12 mouse cellular contexts compared by ENCODE assay signal in the genomic region with DNA sequence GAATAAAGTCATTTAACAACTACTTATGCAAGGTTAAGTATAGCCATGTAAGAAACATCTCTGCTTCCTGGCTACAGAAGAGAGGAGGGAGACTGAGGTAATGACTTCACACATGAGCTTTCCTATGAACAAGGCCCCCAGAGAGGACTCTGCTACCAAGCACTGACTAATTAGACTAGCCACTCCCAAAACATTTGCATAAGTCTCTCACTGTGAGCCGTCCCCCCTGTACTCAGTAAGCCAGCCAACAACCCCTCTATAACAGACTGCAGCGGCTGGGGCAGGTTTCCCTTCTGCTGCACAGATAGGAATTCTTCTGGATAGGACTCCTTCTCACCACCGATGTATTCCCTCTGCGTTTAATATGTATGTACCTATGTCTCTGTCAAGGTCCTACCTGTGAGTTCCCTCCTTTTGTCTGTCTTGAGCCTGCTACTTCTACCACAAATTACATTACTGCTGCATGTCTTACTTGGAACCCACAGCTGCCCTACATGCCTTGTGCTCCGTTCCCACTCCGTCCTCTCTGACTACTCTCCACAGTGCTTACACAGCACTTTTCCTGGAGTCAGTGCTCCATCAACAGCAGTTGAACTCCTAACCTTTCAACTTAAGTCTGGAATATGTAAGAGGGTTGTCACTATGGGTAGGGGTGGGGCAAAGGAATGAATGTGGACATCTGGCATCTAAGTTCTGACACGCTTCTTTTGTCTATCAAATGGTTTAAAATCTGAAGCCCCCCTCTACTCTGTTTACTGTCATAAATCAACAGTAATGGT.
DNase-seq lines count a peak whose midpoint lies in the region; ATAC-seq and TF ChIP-seq lines count a peak whose summit lies in the region.
"Had no signal": no experiment of that assay in that cellular context is flagged by ENCODE, and none has a peak within 500 bp of the region (broad histone marks: within the 10 kb centered on the region; RNA-seq: fewer than 3 reads in every experiment).

No protein-coding gene starts in this region.

- no peak overlapping the region for H3K4me3 ChIP-seq in hindbrain, embryonic 12.5 days
- no peak overlapping the region for H3K4me3 ChIP-seq in hindbrain, embryonic 10.5 days
- H3K4me3 ChIP-seq in stomach, embryonic 14.5 days (ENCODE audit: low read depth, low read length) = no peak overlapping the region
- H3K4me3 ChIP-seq in stomach, postnatal 0 days (ENCODE audit: low read depth, low read length) = no peak overlapping the region
- H3K4me3 ChIP-seq in hindbrain, embryonic 13.5 days = no peak overlapping the region

- H3K4me2 ChIP-seq in hindbrain, embryonic 12.5 days (replicated peaks) = no peak overlapping the region
- no peak overlapping the region for H3K4me2 ChIP-seq in stomach, embryonic 14.5 days (replicated peaks; ENCODE audit: low read depth, low read length)
- no peak overlapping the region for H3K4me2 ChIP-seq in stomach, postnatal 0 days (replicated peaks; ENCODE audit: low read depth)
- H3K4me2 ChIP-seq in hindbrain, embryonic 13.5 days = no peak overlapping the region

- H3K36me3 ChIP-seq in hindbrain, embryonic 12.5 days = no peaks in the 10 kb centered on the region
- no peaks in the 10 kb centered on the region for H3K36me3 ChIP-seq in hindbrain, embryonic 10.5 days
- H3K36me3 ChIP-seq in stomach, embryonic 14.5 days (ENCODE audit: control insufficient read depth, insufficient read depth, low read length) = no peaks in the 10 kb centered on the region
- H3K36me3 ChIP-seq in stomach, postnatal 0 days (ENCODE audit: control insufficient read depth, insufficient read depth, low read length) = no peaks in the 10 kb centered on the region
- H3K36me3 ChIP-seq in hindbrain, embryonic 13.5 days = no peaks in the 10 kb centered on the region

- no peaks in the 10 kb centered on the region for H3K9me3 ChIP-seq in hindbrain, embryonic 12.5 days (replicated peaks)
- no peaks in the 10 kb centered on the region for H3K9me3 ChIP-seq in hindbrain, embryonic 10.5 days
- no peaks in the 10 kb centered on the region for H3K9me3 ChIP-seq in stomach, embryonic 14.5 days (ENCODE audit: control insufficient read depth, low read depth, low read length)
- H3K9me3 ChIP-seq in stomach, postnatal 0 days (ENCODE audit: control insufficient read depth, low read length) = no peaks in the 10 kb centered on the region
- H3K9me3 ChIP-seq in hindbrain, embryonic 13.5 days = no peaks in the 10 kb centered on the region

- no peak for DNase-seq in hindbrain, embryonic 10.5 days (ENCODE audit: low spot score)
- DNase-seq in stomach, postnatal 0 days (ENCODE audit: low spot score) = no peak
- no peak for DNase-seq in testis, postnatal 10 days (ENCODE audit: low spot score)
- DNase-seq in frontal cortex, postnatal 10 days (ENCODE audit: low spot score in 2 of 2) = no peak
- DNase-seq: adrenal gland, adult 8-10 months; gastrocnemius, postnatal 14 days; kidney, postnatal 25 days; lung, postnatal 10 days had no signal

- no peak for TF ChIP-seq EP300 in stomach, postnatal 0 days (optimal IDR thresholded peaks at IDR 0.05)

- no peak overlapping the region for H3K27ac ChIP-seq in hindbrain, embryonic 12.5 days
- no peak overlapping the region for H3K27ac ChIP-seq in hindbrain, embryonic 10.5 days
- H3K27ac ChIP-seq in stomach, embryonic 14.5 days (ENCODE audit: low read length) = no peak overlapping the region
- H3K27ac ChIP-seq in stomach, postnatal 0 days (replicated peaks) = no peak overlapping the region
- H3K27ac ChIP-seq in hindbrain, embryonic 13.5 days = no peak overlapping the region

- ATAC-seq in hindbrain, embryonic 12.5 days (ENCODE audit: low FRiP score) = peak; percentile 73; the same call in 1 of the 2 replicates
- ATAC-seq in stomach, embryonic 14.5 days (ENCODE audit: insufficient number of reproducible peaks, insufficient read depth, low FRiP score, low read depth) = peak; percentile 33; the same call in 1 of the 2 replicates
- no peak for ATAC-seq in stomach, postnatal 0 days (ENCODE audit: low FRiP score, low TSS enrichment)
- ATAC-seq in hindbrain, embryonic 13.5 days (ENCODE audit: low FRiP score) = peak; percentile 49
- ATAC-seq: intestine, embryonic 16.5 days had no signal

- H3K27me3 ChIP-seq in hindbrain, embryonic 12.5 days = no peaks in the 10 kb centered on the region
- H3K27me3 ChIP-seq in hindbrain, embryonic 10.5 days (ENCODE audit: insufficient read depth, poor library complexity, severe bottlenecking) = no peaks in the 10 kb centered on the region
- no peaks in the 10 kb centered on the region for H3K27me3 ChIP-seq in stomach, embryonic 14.5 days (ENCODE audit: control insufficient read depth, insufficient read depth, low read length)
- no peaks in the 10 kb centered on the region for H3K27me3 ChIP-seq in stomach, postnatal 0 days (ENCODE audit: control insufficient read depth, insufficient read depth, low read length)
- no peaks in the 10 kb centered on the region for H3K27me3 ChIP-seq in hindbrain, embryonic 13.5 days

- WGBS in hindbrain, embryonic 12.5 days = 49% methylated on average over 7 of the region's 7 CpGs
- 61% methylated on average over 7 of the region's 7 CpGs for WGBS in hindbrain, embryonic 10.5 days
- whole genome bisulfite sequencing in stomach, embryonic 14.5 days = 31% methylated on average over 7 of the region's 7 CpGs
- WGBS in stomach, postnatal 0 days = 41% methylated on average over 7 of the region's 7 CpGs
- WGBS in hindbrain, embryonic 13.5 days = 40% methylated on average over 7 of the region's 7 CpGs

- no peak for TF ChIP-seq CTCF in stomach, postnatal 0 days (IDR thresholded peaks at IDR 0.05; ENCODE audit: low read depth)

- peaks cover 20% of the 10 kb centered on the region for H3K4me1 ChIP-seq in hindbrain, embryonic 12.5 days
- peaks cover 23% of the 10 kb centered on the region for H3K4me1 ChIP-seq in hindbrain, embryonic 10.5 days (replicated peaks)
- H3K4me1 ChIP-seq in stomach, embryonic 14.5 days (ENCODE audit: control insufficient read depth, insufficient read depth, low read length) = no peaks in the 10 kb centered on the region
- no peaks in the 10 kb centered on the region for H3K4me1 ChIP-seq in stomach, postnatal 0 days (replicated peaks; ENCODE audit: control insufficient read depth, insufficient read depth)
- H3K4me1 ChIP-seq in hindbrain, embryonic 13.5 days (replicated peaks) = peaks cover 22% of the 10 kb centered on the region

- no peak overlapping the region for H3K9ac ChIP-seq in hindbrain, embryonic 12.5 days
- no peak overlapping the region for H3K9ac ChIP-seq in stomach, embryonic 14.5 days (replicated peaks; ENCODE audit: low read depth, low read length)
- H3K9ac ChIP-seq in stomach, postnatal 0 days (ENCODE audit: low read length) = no peak overlapping the region
- H3K9ac ChIP-seq in hindbrain, embryonic 13.5 days = no peak overlapping the region
